8 mouse cellular contexts compared by ENCODE assay signal in genomic region chr7:90460930-90461329, GRCm38 (mm10). TPM values are rescaled to one million over a fixed set of nuclear protein-coding genes. Genes with fewer than 3 reads are reported as not detected.
DNase-seq lines count a peak whose midpoint lies in the region; ATAC-seq and TF ChIP-seq lines count a peak whose summit lies in the region.

No protein-coding gene starts in this region.

- WGBS in kidney, adult 2 months = 24% methylated on average over 14 of the region's 14 CpGs
- 27% methylated on average over 14 of the region's 14 CpGs for WGBS in kidney, embryonic 14.5 days
- 26% methylated on average over 14 of the region's 14 CpGs for WGBS in limb, embryonic 10.5 days

- no peak for TF ChIP-seq POLR2A in kidney, adult 2 months (IDR thresholded peaks at IDR 0.05; ENCODE audit: low read depth, low read length)

- H3K27ac ChIP-seq in kidney, adult 2 months (ENCODE audit: insufficient read depth, low read depth, low read length) = no peak overlapping the region
- no peak overlapping the region for H3K27ac ChIP-seq in kidney, embryonic 14.5 days (ENCODE audit: low read depth, low read length)
- no peak overlapping the region for H3K27ac ChIP-seq in limb, embryonic 10.5 days

- H3K4me1 ChIP-seq in kidney, adult 2 months (ENCODE audit: control insufficient read depth, insufficient read depth, low read length) = peaks cover 6% of the 10 kb centered on the region
- peaks cover 13% of the 10 kb centered on the region for H3K4me1 ChIP-seq in kidney, embryonic 14.5 days (ENCODE audit: control insufficient read depth, insufficient read depth, low read length)
- H3K4me1 ChIP-seq in limb, embryonic 10.5 days = peaks cover 12% of the 10 kb centered on the region

- no peak overlapping the region for H3K4me3 ChIP-seq in kidney, adult 2 months (ENCODE audit: insufficient read depth, low read depth, low read length)
- no peak overlapping the region for H3K4me3 ChIP-seq in kidney, embryonic 14.5 days (ENCODE audit: low read length)
- no peak overlapping the region for H3K4me3 ChIP-seq in limb, embryonic 10.5 days

- no peak for ATAC-seq in kidney, embryonic 14.5 days (ENCODE audit: low FRiP score, low TSS enrichment)

- no peaks in the 10 kb centered on the region for H3K9me3 ChIP-seq in kidney, embryonic 14.5 days (ENCODE audit: control insufficient read depth, low read length)
- no peaks in the 10 kb centered on the region for H3K9me3 ChIP-seq in limb, embryonic 10.5 days (replicated peaks)

- no peaks in the 10 kb centered on the region for H3K27me3 ChIP-seq in kidney, adult 2 months (replicated peaks; ENCODE audit: control insufficient read depth, insufficient read depth, low read length)
- H3K27me3 ChIP-seq in kidney, embryonic 14.5 days (ENCODE audit: control insufficient read depth, insufficient read depth, low read length) = no peaks in the 10 kb centered on the region
- peaks cover 10% of the 10 kb centered on the region; the same call in 1 of the 2 replicates for H3K27me3 ChIP-seq in limb, embryonic 10.5 days (ENCODE audit: low read depth, poor library complexity, severe bottlenecking)

- peak; percentile 50 for DNase-seq in kidney, adult 2 months
- DNase-seq in adrenal gland, adult 8-10 months = peak; percentile 17
- peak; percentile 10 to 36 for DNase-seq in heart, adult 9 months (ENCODE audit: low spot score in 2 of 2)
- DNase-seq in limb, embryonic 10.5 days (ENCODE audit: low spot score) = peak; percentile 34
- peak; percentile 34 to 43 for DNase-seq in natural killer cell, adult 2 months (ENCODE audit: low spot score in 2 of 2)
- DNase-seq in right cerebral cortex, adult 2 months (ENCODE audit: low spot score in 2 of 2) = no peak
- no peak for DNase-seq in frontal cortex, postnatal 14 days (ENCODE audit: low spot score in 2 of 2)

- H3K36me3 ChIP-seq in kidney, adult 2 months (ENCODE audit: control insufficient read depth, insufficient read depth, low read length) = no peaks in the 10 kb centered on the region
- H3K36me3 ChIP-seq in kidney, embryonic 14.5 days (ENCODE audit: control insufficient read depth, insufficient read depth, low read length) = no peaks in the 10 kb centered on the region
- H3K36me3 ChIP-seq in limb, embryonic 10.5 days = no peaks in the 10 kb centered on the region

- no peak overlapping the region for H3K9ac ChIP-seq in kidney, embryonic 14.5 days (ENCODE audit: low read depth, low read length)

- no peak overlapping the region for H3K4me2 ChIP-seq in kidney, embryonic 14.5 days (replicated peaks; ENCODE audit: low read depth, low read length)

- TF ChIP-seq CTCF in kidney, adult 2 months (conservative IDR thresholded peaks at IDR 0.05; ENCODE audit: insufficient read depth, insufficient read length, low read depth, low read length) = peak; percentile 43

RNA-seq across cellular contexts. Expression of gene Tmem126a, which starts 3.9 kb away (rescaled TPM):
- polyA plus RNA-seq in kidney, adult 2 months (2012; rRNA removed) = 38.7 and 52.9 TPM in 2 replicates
- polyA plus RNA-seq in kidney, embryonic 14.5 days (2014; fragmentation: Nextera tagmentation; extraction: Ambion mirVana) = 113 and 132 TPM in 2 replicates
- 10 to 100 TPM; 48.3 to 65.2 (median 59.5) TPM for total RNA-seq in adrenal gland, adult 8-10 months (2022)
- polyA plus RNA-seq in limb, embryonic 10.5 days (2016; fragmentation: Nextera tagmentation; extraction: Ambion mirVana) = 129 and 140 TPM in 2 replicates

RNA-seq across cellular contexts. Expression of gene Tmem126b, which starts 14.9 kb away (rescaled TPM):
- polyA plus RNA-seq in kidney, adult 2 months (2012; rRNA removed) = 13.6 and 17.2 TPM in 2 replicates
- 33.1 and 33.5 TPM in 2 replicates for polyA plus RNA-seq in kidney, embryonic 14.5 days (2014; fragmentation: Nextera tagmentation; extraction: Ambion mirVana)
- total RNA-seq in adrenal gland, adult 8-10 months (2022) = 10 to 100 TPM; 23.0 to 27.5 (median 24.6) TPM
- polyA plus RNA-seq in limb, embryonic 10.5 days (2016; fragmentation: Nextera tagmentation; extraction: Ambion mirVana) = 30.5 and 35.9 TPM in 2 replicates

RNA-seq across cellular contexts. Expression of gene Dlg2, which starts 15.5 kb away (rescaled TPM):
- polyA plus RNA-seq in kidney, adult 2 months (2012; rRNA removed) = 1.6 and 2.1 TPM in 2 replicates
- polyA plus RNA-seq in kidney, embryonic 14.5 days (2014; fragmentation: Nextera tagmentation; extraction: Ambion mirVana) = 0.97 and 1.0 TPM in 2 replicates
- total RNA-seq in adrenal gland, adult 8-10 months (2022) = 100 to 1,000 TPM; 134 to 175 (median 151) TPM
- polyA plus RNA-seq in limb, embryonic 10.5 days (2016; fragmentation: Nextera tagmentation; extraction: Ambion mirVana) = 0.53 and 1.2 TPM in 2 replicates

RNA-seq across cellular contexts. Expression of gene Crebzf, which starts 18.4 kb away (rescaled TPM):
- polyA plus RNA-seq in kidney, adult 2 months (2012; rRNA removed) = 21.4 and 23.9 TPM in 2 replicates
- polyA plus RNA-seq in kidney, embryonic 14.5 days (2014; fragmentation: Nextera tagmentation; extraction: Ambion mirVana) = 54.2 and 55.3 TPM in 2 replicates
- total RNA-seq in adrenal gland, adult 8-10 months (2022) = 10 to 100 TPM; 71.2 to 96.7 (median 93.8) TPM
- 24.8 and 30.9 TPM in 2 replicates for polyA plus RNA-seq in limb, embryonic 10.5 days (2016; fragmentation: Nextera tagmentation; extraction: Ambion mirVana)

RNA-seq across cellular contexts. Expression of gene Ccdc89, which starts 34.6 kb away (rescaled TPM):
- 0.10 and 0.13 TPM in 2 replicates for polyA plus RNA-seq in kidney, adult 2 months (2012; rRNA removed)
- polyA plus RNA-seq in kidney, embryonic 14.5 days (2014; fragmentation: Nextera tagmentation; extraction: Ambion mirVana) = 1.8 and 2.4 TPM in 2 replicates
- total RNA-seq in adrenal gland, adult 8-10 months (2022) = 1 to 10 TPM in 1 of 4 experiments, under 1 TPM in 3; 0.35 to 1.1 (median 0.52) TPM
- 2.2 and 2.4 TPM in 2 replicates for polyA plus RNA-seq in limb, embryonic 10.5 days (2016; fragmentation: Nextera tagmentation; extraction: Ambion mirVana)

Comparison
In these comparisons a context has a peak if more than half of its experiments do, and no peak if none do; other contexts are left out.
1. DNase-seq: peak in kidney, adult 2 months (single experiment), adrenal gland, adult 8-10 months (single experiment), heart, adult 9 months (2 of 2), limb, embryonic 10.5 days (single experiment) and natural killer cell, adult 2 months (2 of 2); none in right cerebral cortex, adult 2 months (0 of 2) and frontal cortex, postnatal 14 days (0 of 2).